Mouse (Mus musculus) cerebellum, adult 11-12 months (tissue): ENCODE measurements around the gene Uspl1.

Source experiments
- DNase-seq: peaks from one replicate; pipeline ENCODE4 v3.0.0; 2022

The Uspl1 gene

GRCm38 (mm10) chr5:149261866-149262265 is 77.7 kb downstream of the Uspl1 start:
- DNase-seq: no peak

DNA sequence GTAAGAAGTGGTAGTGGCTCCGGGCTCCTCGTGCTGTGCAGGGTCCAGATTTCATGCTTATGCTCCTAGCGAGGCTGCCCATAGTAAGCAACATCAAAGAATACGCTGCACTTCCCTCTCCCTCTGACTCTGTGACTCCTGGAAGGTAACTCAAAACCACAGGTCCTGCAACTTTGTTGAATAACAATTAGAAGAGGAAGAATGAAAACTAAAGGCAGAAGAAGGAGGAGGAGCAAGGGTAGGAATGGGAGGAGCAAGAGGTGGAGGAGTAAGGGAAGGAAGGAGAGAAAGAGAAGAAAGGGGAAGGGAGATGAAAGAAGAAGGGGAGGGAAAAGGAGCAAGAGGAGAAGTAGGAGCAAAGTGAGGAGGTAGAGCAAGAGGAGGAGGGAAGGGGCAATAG is 80.3 kb downstream of the Uspl1 start, which contains the start of gene Alox5ap:
Gene Alox5ap (plus strand): TSS at position 363 of the 400 bp plus-strand sequence.
- DNase-seq: no peak

DNA sequence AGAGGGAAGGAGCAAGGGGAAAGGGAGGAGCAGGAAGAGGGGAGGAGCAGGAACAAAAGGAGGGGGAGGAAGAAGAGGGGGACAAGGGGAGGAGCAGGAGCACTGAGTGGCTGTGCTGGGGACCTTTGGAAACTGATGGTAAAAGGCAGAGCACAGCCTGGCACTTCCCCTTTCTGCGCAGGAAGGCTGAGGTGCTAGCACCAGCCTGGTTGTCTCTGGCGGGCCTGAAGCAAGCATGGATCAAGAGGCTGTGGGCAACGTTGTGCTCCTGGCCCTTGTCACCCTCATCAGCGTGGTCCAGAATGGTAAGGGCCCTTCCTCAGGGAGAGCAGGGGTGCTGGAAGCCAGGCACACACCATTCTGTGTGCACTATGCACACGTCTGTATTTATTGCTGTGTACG is 80.7 kb downstream of the Uspl1 start:
- no peak for DNase-seq
